Mouse (Mus musculus) neural tube, embryonic 11.5 days (tissue): ENCODE data around the gene Duxbl2. TPM values are rescaled to one million over a fixed set of nuclear protein-coding genes. Genes with fewer than 3 reads are reported as not detected.
"Not testable (repeated sequence)": the region's sequence is repeated elsewhere in the genome, so short reads cannot be mapped to it uniquely, and the experiment has no call there.

Source experiments
- ATAC-seq: fragments of 200-750 bp; cut with Nextera tagmentation; 2 replicates; pipeline ENCODE4 v1.8.0; 2017; ENCODE audit warnings: moderate number of reproducible peaks, mild to moderate bottlenecking, moderate TSS enrichment, moderate library complexity; ENCODE audit not compliant: insufficient read depth, low FRiP score, low TSS enrichment
- DNase-seq: peaks from one replicate; pipeline ENCODE4 v3.0.0-alpha.2; 2015; ENCODE audit warnings: low spot score
- H3K27ac ChIP-seq: fragments of 300-500 bp; sonication (generic); 2 replicates; pipeline ENCODE4 v1.5.1; 2014; ENCODE audit warnings: low read depth, mild to moderate bottlenecking, low read length
- H3K27me3 ChIP-seq: fragments of 300-500 bp; sonication (generic); 2 replicates; pipeline ENCODE4 v1.6.1; 2014; ENCODE audit warnings: mild to moderate bottlenecking, low read length, mixed read lengths; ENCODE audit not compliant: control insufficient read depth, insufficient read depth
- H3K36me3 ChIP-seq: fragments of 300-500 bp; sonication (generic); 2 replicates; pipeline ENCODE4 v1.6.1; 2014; ENCODE audit warnings: mild to moderate bottlenecking, low read length, moderate library complexity, mixed read lengths; ENCODE audit not compliant: control insufficient read depth, insufficient read depth
- H3K4me1 ChIP-seq: fragments of 300-500 bp; sonication (generic); 2 replicates; pipeline ENCODE4 v1.6.1; 2014; ENCODE audit warnings: low read length, mixed read lengths; ENCODE audit not compliant: control insufficient read depth, insufficient read depth
- H3K4me2 ChIP-seq: fragments of 300-500 bp; sonication (generic); 2 replicates; pipeline ENCODE4 v1.6.1; 2014; ENCODE audit warnings: low read depth, mild to moderate bottlenecking, moderate library complexity
- H3K4me3 ChIP-seq: fragments of 300-500 bp; sonication (generic); 2 replicates; pipeline ENCODE4 v1.5.1; 2014; ENCODE audit warnings: low read depth, low read length
- H3K9ac ChIP-seq: fragments of 300-500 bp; sonication (generic); 2 replicates; pipeline ENCODE4 v1.6.1; 2014; ENCODE audit warnings: mild to moderate bottlenecking, low read length
- H3K9me3 ChIP-seq: fragments of 300-500 bp; sonication (generic); 2 replicates; pipeline ENCODE4 v1.6.1; 2016; ENCODE audit warnings: low read length; ENCODE audit not compliant: control insufficient read depth
- WGBS: fragments of 180-500 bp; shearing (Covaris S2); extraction: QIAGEN DNeasy Blood & Tissue Kit; methylation state at CpG from one replicate; pipeline ENCODE4 v1.1.7; 2014; 5-methylcytosine and 5-hydroxymethylcytosine counted together
- polyA plus RNA-seq: library from polyadenylated mRNA; unstranded; fragments of >200 nt; fragmentation: Nextera tagmentation; extraction: Ambion mirVana; gene quantifications from 2 replicates; pipeline ENCODE4 v1.2.1, GENCODE M21; 2014

Gene Duxbl2
- polyA plus RNA-seq, 1 experiment from 2014 or later, result 5.3 TPM

- DNase-seq, result not testable (repeated sequence)
These were observed 43.0 kb downstream of the Duxbl2 start for GRCm38 (mm10) chr14:26161156-26161555.

GRCm38 (mm10) chr14:26162423-26162822 lies 44.3 kb downstream of the Duxbl2 start:
- not testable (repeated sequence) for ATAC-seq, H3K4me3 ChIP-seq, H3K9ac ChIP-seq, H3K4me1 ChIP-seq, H3K27ac ChIP-seq, H3K4me2 ChIP-seq, DNase-seq, H3K27me3 ChIP-seq, H3K36me3 ChIP-seq, H3K9me3 ChIP-seq
- WGBS, result no CpG with 5 or more reads among the region's 5 CpGs

More at GRCm38 (mm10) chr14:26161156-26161555, 43.0 kb downstream of the Duxbl2 start:
- not testable (repeated sequence) for ATAC-seq, H3K36me3 ChIP-seq, H3K27me3 ChIP-seq, H3K27ac ChIP-seq, H3K4me2 ChIP-seq, H3K4me1 ChIP-seq, H3K9me3 ChIP-seq, H3K4me3 ChIP-seq, H3K9ac ChIP-seq
- WGBS, result no CpG with 5 or more reads among the region's 9 CpGs

- no CpG with 5 or more reads among the region's 12 CpGs for WGBS
- not testable (repeated sequence) for ATAC-seq
These were observed 47.1 kb downstream of the Duxbl2 start for GRCm38 (mm10) chr14:26165266-26165665.

GRCm38 (mm10) chr14:26173955-26174354 lies 55.8 kb downstream of the Duxbl2 start:
- H3K36me3 ChIP-seq, H3K4me3 ChIP-seq, H3K9me3 ChIP-seq, DNase-seq, H3K4me1 ChIP-seq, H3K27me3 ChIP-seq, H3K27ac ChIP-seq, H3K9ac ChIP-seq, H3K4me2 ChIP-seq, ATAC-seq: not testable (repeated sequence)
- WGBS, result no CpG with 5 or more reads among the region's 3 CpGs

More at GRCm38 (mm10) chr14:26165266-26165665, 47.1 kb downstream of the Duxbl2 start:
- DNase-seq, H3K4me2 ChIP-seq, H3K36me3 ChIP-seq, H3K4me1 ChIP-seq, H3K27ac ChIP-seq, H3K4me3 ChIP-seq, H3K9ac ChIP-seq, H3K27me3 ChIP-seq, H3K9me3 ChIP-seq: not testable (repeated sequence)

GRCm38 (mm10) chr14:26175028-26175427 lies 56.9 kb downstream of the Duxbl2 start:
- not testable (repeated sequence) for H3K27ac ChIP-seq, H3K4me2 ChIP-seq, H3K9ac ChIP-seq, H3K36me3 ChIP-seq, H3K9me3 ChIP-seq, DNase-seq, H3K27me3 ChIP-seq, ATAC-seq, H3K4me1 ChIP-seq, H3K4me3 ChIP-seq
- no CpG with 5 or more reads among the region's 6 CpGs for WGBS

Other genes with a start within 250 kb of the Duxbl2 start
- not detected in 2 replicates for gene Plac9a, start 215.2 kb upstream of the Duxbl2 start, polyA plus RNA-seq
- gene Tmem254a, start 190.7 kb upstream of the Duxbl2 start, polyA plus RNA-seq, result 1.1 and 2.4 TPM in 2 replicates
- gene Cphx1, start 180.0 kb upstream of the Duxbl2 start, polyA plus RNA-seq, result not detected in 2 replicates
- gene Duxbl1, start 139.8 kb upstream of the Duxbl2 start, polyA plus RNA-seq, result 3.8 and 5.9 TPM in 2 replicates
- gene Gm9780, start 75.6 kb upstream of the Duxbl2 start, polyA plus RNA-seq, result 0.89 TPM in 1 of 2 replicates, not detected in the other
- 17.1 and 25.8 TPM in 2 replicates for gene Tmem254c, start 51.0 kb upstream of the Duxbl2 start, polyA plus RNA-seq
- gene Cphx2, start 36.8 kb upstream of the Duxbl2 start, polyA plus RNA-seq, result not detected in 2 replicates
- gene Cphx3, start 36.1 kb upstream of the Duxbl2 start, polyA plus RNA-seq, result not detected in 2 replicates
- 0.39 and 1.5 TPM in 2 replicates for gene Plac9b, start 64.1 kb downstream of the Duxbl2 start, polyA plus RNA-seq
- gene Tmem254b, start 88.7 kb downstream of the Duxbl2 start, polyA plus RNA-seq, result 18.2 and 19.1 TPM in 2 replicates
- gene Duxbl3, start 139.6 kb downstream of the Duxbl2 start, polyA plus RNA-seq, result 0.62 and 6.6 TPM in 2 replicates